Mouse (Mus musculus): Measurements from ENCODE around the gene Trim72. TPM values are rescaled to one million over a fixed set of nuclear protein-coding genes. Genes with fewer than 3 reads are reported as not detected.

Trim72 gene
- polyA plus RNA-seq (2014; fragmentation: Illumina TruSeq; extraction: RNeasy Lipid Tissue Mini Kit (QIAGEN cat#74804)): not detected

GRCm38 (mm10) chr7:128003688-128004087 is at the start of gene Trim72:
Trim72 (plus strand) TSS chr7:128003949.

GRCm38 (mm10) chr7:127967004-127967921 is 36.5 kb upstream of the Trim72 start, which contains the start of gene Fus:
Fus (plus strand) TSS chr7:127967457.

GRCm38 (mm10) chr7:127993341-127993977 is 10.3 kb upstream of the Trim72 start, which contains the start of gene Pycard:
Pycard (minus strand) TSS chr7:127993867.

Other genes with a start within 250 kb of the Trim72 start
- 2.7 TPM for gene Orai3, start 234.1 kb upstream of the Trim72 start, polyA plus RNA-seq (2014; fragmentation: Illumina TruSeq; extraction: RNeasy Lipid Tissue Mini Kit (QIAGEN cat#74804))
- 6.6 TPM for gene Setd1a, start 227.3 kb upstream of the Trim72 start, polyA plus RNA-seq (2014; fragmentation: Illumina TruSeq; extraction: RNeasy Lipid Tissue Mini Kit (QIAGEN cat#74804))
- gene Gm49388, start 218.3 kb upstream of the Trim72 start, polyA plus RNA-seq (2014; fragmentation: Illumina TruSeq; extraction: RNeasy Lipid Tissue Mini Kit (QIAGEN cat#74804)): not detected
- gene Hsd3b7, start 203.3 kb upstream of the Trim72 start, polyA plus RNA-seq (2014; fragmentation: Illumina TruSeq; extraction: RNeasy Lipid Tissue Mini Kit (QIAGEN cat#74804)): 8.1 TPM
- 12.8 TPM for gene Stx4a, start 179.7 kb upstream of the Trim72 start, polyA plus RNA-seq (2014; fragmentation: Illumina TruSeq; extraction: RNeasy Lipid Tissue Mini Kit (QIAGEN cat#74804))
- 1.1 TPM for gene Stx1b, start 179.4 kb upstream of the Trim72 start, polyA plus RNA-seq (2014; fragmentation: Illumina TruSeq; extraction: RNeasy Lipid Tissue Mini Kit (QIAGEN cat#74804))
- 9.1 TPM for gene Zfp646, start 127.7 kb upstream of the Trim72 start, polyA plus RNA-seq (2014; fragmentation: Illumina TruSeq; extraction: RNeasy Lipid Tissue Mini Kit (QIAGEN cat#74804))
- gene Zfp668, start 127.1 kb upstream of the Trim72 start, polyA plus RNA-seq (2014; fragmentation: Illumina TruSeq; extraction: RNeasy Lipid Tissue Mini Kit (QIAGEN cat#74804)): 4.3 TPM
- gene Prss53, start 113.0 kb upstream of the Trim72 start, polyA plus RNA-seq (2014; fragmentation: Illumina TruSeq; extraction: RNeasy Lipid Tissue Mini Kit (QIAGEN cat#74804)): not detected
- not detected for gene Gm21974, start 108.5 kb upstream of the Trim72 start, polyA plus RNA-seq (2014; fragmentation: Illumina TruSeq; extraction: RNeasy Lipid Tissue Mini Kit (QIAGEN cat#74804))
- 68.1 TPM for gene Vkorc1, start 108.3 kb upstream of the Trim72 start, polyA plus RNA-seq (2014; fragmentation: Illumina TruSeq; extraction: RNeasy Lipid Tissue Mini Kit (QIAGEN cat#74804))
- 3.2 TPM for gene Bckdk, start 99.9 kb upstream of the Trim72 start, polyA plus RNA-seq (2014; fragmentation: Illumina TruSeq; extraction: RNeasy Lipid Tissue Mini Kit (QIAGEN cat#74804))
- 7.5 TPM for gene Kat8, start 91.4 kb upstream of the Trim72 start, polyA plus RNA-seq (2014; fragmentation: Illumina TruSeq; extraction: RNeasy Lipid Tissue Mini Kit (QIAGEN cat#74804))
- not detected for gene Prss8, start 73.8 kb upstream of the Trim72 start, polyA plus RNA-seq (2014; fragmentation: Illumina TruSeq; extraction: RNeasy Lipid Tissue Mini Kit (QIAGEN cat#74804))
- not detected for gene Prss36, start 57.2 kb upstream of the Trim72 start, polyA plus RNA-seq (2014; fragmentation: Illumina TruSeq; extraction: RNeasy Lipid Tissue Mini Kit (QIAGEN cat#74804))
- gene Fus, start 36.5 kb upstream of the Trim72 start, polyA plus RNA-seq (2014; fragmentation: Illumina TruSeq; extraction: RNeasy Lipid Tissue Mini Kit (QIAGEN cat#74804)): 903 TPM
- gene Pycard, start 10.1 kb upstream of the Trim72 start, polyA plus RNA-seq (2014; fragmentation: Illumina TruSeq; extraction: RNeasy Lipid Tissue Mini Kit (QIAGEN cat#74804)): 5.3 TPM
- gene Itgam, start 58.7 kb downstream of the Trim72 start, polyA plus RNA-seq (2014; fragmentation: Illumina TruSeq; extraction: RNeasy Lipid Tissue Mini Kit (QIAGEN cat#74804)): 5.8 TPM
- gene Gm49368, start 58.7 kb downstream of the Trim72 start, polyA plus RNA-seq (2014; fragmentation: Illumina TruSeq; extraction: RNeasy Lipid Tissue Mini Kit (QIAGEN cat#74804)): not detected
- gene Itgax, start 125.6 kb downstream of the Trim72 start, polyA plus RNA-seq (2014; fragmentation: Illumina TruSeq; extraction: RNeasy Lipid Tissue Mini Kit (QIAGEN cat#74804)): 5.0 TPM
- gene Itgad, start 150.4 kb downstream of the Trim72 start, polyA plus RNA-seq (2014; fragmentation: Illumina TruSeq; extraction: RNeasy Lipid Tissue Mini Kit (QIAGEN cat#74804)): not detected
- not detected for gene Cox6a2, start 202.4 kb downstream of the Trim72 start, polyA plus RNA-seq (2014; fragmentation: Illumina TruSeq; extraction: RNeasy Lipid Tissue Mini Kit (QIAGEN cat#74804))
- 0.26 TPM for gene Armc5, start 233.4 kb downstream of the Trim72 start, polyA plus RNA-seq (2014; fragmentation: Illumina TruSeq; extraction: RNeasy Lipid Tissue Mini Kit (QIAGEN cat#74804))
- gene 9130023H24Rik, start 234.1 kb downstream of the Trim72 start, polyA plus RNA-seq (2014; fragmentation: Illumina TruSeq; extraction: RNeasy Lipid Tissue Mini Kit (QIAGEN cat#74804)): 7.0 TPM
- gene Tgfb1i1, start 242.9 kb downstream of the Trim72 start, polyA plus RNA-seq (2014; fragmentation: Illumina TruSeq; extraction: RNeasy Lipid Tissue Mini Kit (QIAGEN cat#74804)): 18.4 TPM

Data from ovary, adult 10 weeks (tissue).